Mouse (Mus musculus) ES-Bruce4 (cell line): ENCODE results near the gene Mettl27. TPM values are rescaled to one million over a fixed set of nuclear protein-coding genes. Genes with fewer than 3 reads are reported as not detected.

ENCODE experiments used
- H3K27ac ChIP-seq: 2 replicates; pipeline ENCODE4 v1.5.1; 2012; ENCODE audit warnings: low read length, inconsistent platforms; ENCODE audit not compliant: insufficient read depth
- H3K27me3 ChIP-seq: 2 replicates; pipeline ENCODE4 v1.6.1; 2012; ENCODE audit warnings: mild to moderate bottlenecking, low read length, inconsistent platforms; ENCODE audit not compliant: control insufficient read depth, poor library complexity, insufficient read depth, severe bottlenecking
- H3K36me3 ChIP-seq: 2 replicates; pipeline ENCODE4 v1.6.1; 2012; ENCODE audit warnings: inconsistent platforms, mild to moderate bottlenecking, low read length, moderate library complexity; ENCODE audit not compliant: control insufficient read depth, poor library complexity, insufficient read depth, severe bottlenecking
- H3K4me1 ChIP-seq: one replicate; pipeline ENCODE4 v1.8.1; 2011; ENCODE audit warnings: low read length; ENCODE audit not compliant: control insufficient read depth, insufficient read depth
- H3K4me3 ChIP-seq: 2 replicates; pipeline ENCODE4 v1.5.1; 2011; ENCODE audit warnings: low read depth, mild to moderate bottlenecking, low read length
- H3K9ac ChIP-seq: 2 replicates; pipeline ENCODE4 v1.6.1; 2012; ENCODE audit warnings: low read depth, mild to moderate bottlenecking, inconsistent platforms; ENCODE audit not compliant: poor library complexity, severe bottlenecking
- H3K9me3 ChIP-seq: replicated peaks from 2 replicates; pipeline ENCODE4 v1.6.1; 2012; ENCODE audit warnings: mild to moderate bottlenecking, low read length, inconsistent platforms; ENCODE audit not compliant: control insufficient read depth, poor library complexity, insufficient read depth, severe bottlenecking
- CTCF ChIP-seq: IDR thresholded peaks from one replicate; pipeline ENCODE4 v1.8.1; 2011; ENCODE audit warnings: low read depth, low read length
- EP300 ChIP-seq: IDR thresholded peaks from 2 replicates; pipeline ENCODE4 v1.6.1; 2011; ENCODE audit warnings: low read depth, low read length; ENCODE audit not compliant: insufficient read depth
- POLR2A ChIP-seq: IDR thresholded peaks from one replicate; pipeline ENCODE4 v1.8.1; 2011; ENCODE audit warnings: low read length; ENCODE audit not compliant: insufficient read depth
- polyA plus RNA-seq: library from polyadenylated mRNA; stranded (reverse); fragments of >200 nt; gene quantifications from 2 replicates; pipeline ENCODE4 v1.2.4, GENCODE M21; 2011; ENCODE audit warnings: low read depth; ENCODE audit not compliant: missing spikeins, insufficient read depth, insufficient read length

Gene Mettl27
- polyA plus RNA-seq: 36.3 and 37.5 TPM in 2 replicates

- Histone ChIP-seq H3K36me3 (peaks cover 22% of the 10 kb centered on the region), H3K4me3 (peak within 1 kb of the TSS; percentile 88), H3K9me3 (peaks cover 19% of the 10 kb centered on the region), H3K27ac (peak within 1 kb of the TSS; percentile 25), H3K9ac (peak within 1 kb of the TSS; percentile 70), H3K4me1 (peaks cover 2% of the 10 kb centered on the region), H3K27me3 (no peaks in the 10 kb centered on the region)
- TF ChIP-seq POLR2A: peak; percentile 45
- no peak for TF ChIP-seq EP300
Observed at GRCm38 (mm10) chr5:134932179-134932902, at the start of gene Mettl27. Gene Mettl27 (plus strand): TSS chr5:134932368.

- H3K36me3 ChIP-seq: no peaks in the 10 kb centered on the region
- no peak overlapping the region for H3K4me3 ChIP-seq
- no peaks in the 10 kb centered on the region for H3K4me1 ChIP-seq
- no peaks in the 10 kb centered on the region for H3K27me3 ChIP-seq
- H3K27ac ChIP-seq: no peak overlapping the region
- TF ChIP-seq EP300: no peak
- TF ChIP-seq POLR2A: no peak
- no peak for TF ChIP-seq CTCF
- H3K9me3 ChIP-seq: no peaks in the 10 kb centered on the region
- H3K9ac ChIP-seq: no peak overlapping the region
Observed at GRCm38 (mm10) chr5:134883077-134883476, 49.1 kb upstream of the Mettl27 start.

GRCm38 (mm10) chr5:134887447-134888335, 44.5 kb upstream of the Mettl27 start:
- no peak overlapping the region for H3K9ac ChIP-seq
- no peaks in the 10 kb centered on the region for H3K9me3 ChIP-seq
- no peak for TF ChIP-seq CTCF
- TF ChIP-seq POLR2A: no peak
- TF ChIP-seq EP300: no peak
- H3K27me3 ChIP-seq: no peaks in the 10 kb centered on the region
- peaks cover 2% of the 10 kb centered on the region for H3K4me1 ChIP-seq
- no peak overlapping the region for H3K27ac ChIP-seq
- H3K4me3 ChIP-seq: no peak overlapping the region
- no peaks in the 10 kb centered on the region for H3K36me3 ChIP-seq

- Histone ChIP-seq H3K27me3 (no peaks in the 10 kb centered on the region), H3K9ac (no peak overlapping the region), H3K36me3 (no peaks in the 10 kb centered on the region), H3K27ac (no peak overlapping the region), H3K9me3 (no peaks in the 10 kb centered on the region), H3K4me3 (no peak overlapping the region), H3K4me1 (peaks cover 2% of the 10 kb centered on the region)
- no peak for TF ChIP-seq CTCF
- TF ChIP-seq POLR2A: no peak
- TF ChIP-seq EP300: no peak
Observed at GRCm38 (mm10) chr5:134888505-134888904, 43.7 kb upstream of the Mettl27 start.

- H3K27ac ChIP-seq: no peak overlapping the region
- peaks cover 2% of the 10 kb centered on the region for H3K4me1 ChIP-seq
- H3K9ac ChIP-seq: no peak overlapping the region
- TF ChIP-seq CTCF (no peak), POLR2A (no peak), EP300 (no peak)
- no peaks in the 10 kb centered on the region for H3K9me3 ChIP-seq
- H3K4me3 ChIP-seq: no peak overlapping the region
- no peaks in the 10 kb centered on the region for H3K27me3 ChIP-seq
- no peaks in the 10 kb centered on the region for H3K36me3 ChIP-seq
Observed at GRCm38 (mm10) chr5:134890601-134891054, 41.5 kb upstream of the Mettl27 start.
